Mouse (Mus musculus): ENCODE measurements around the gene Cacna1f. TPM values are rescaled to one million over a fixed set of nuclear protein-coding genes. Genes with fewer than 3 reads are reported as not detected.

The Cacna1f gene
- polyA plus RNA-seq, 1 experiment from 2014 or later: 0.06 TPM

- H3K27me3 ChIP-seq (replicated peaks; ENCODE audit: low read depth, poor library complexity, severe bottlenecking): peaks cover 19% of the 10 kb centered on the region; the same call in 1 of the 2 replicates
- H3K4me3 ChIP-seq: peak overlapping the region; percentile 59
- peaks cover 4% of the 10 kb centered on the region; the same call in 1 of the 2 replicates for H3K9me3 ChIP-seq
- peaks cover 23% of the 10 kb centered on the region for H3K36me3 ChIP-seq (replicated peaks)
- 23% methylated on average over 19 of the region's 19 CpGs for WGBS
- peaks cover 18% of the 10 kb centered on the region for H3K4me1 ChIP-seq
- DNase-seq (ENCODE audit: low spot score): peak; percentile 67
- H3K27ac ChIP-seq (replicated peaks): peak overlapping the region; percentile 72
These were observed 63.6 kb downstream of the Cacna1f start for GRCm38 (mm10) chrX:7670390-7670881.

- H3K4me1 ChIP-seq: peaks cover 18% of the 10 kb centered on the region
- DNase-seq (ENCODE audit: low spot score): peak; percentile 39
- peaks cover 4% of the 10 kb centered on the region; the same call in 1 of the 2 replicates for H3K9me3 ChIP-seq
- peak within 1 kb of the TSS; percentile 59 for H3K4me3 ChIP-seq
- peak within 1 kb of the TSS; percentile 72 for H3K27ac ChIP-seq (replicated peaks)
- WGBS: 22% methylated on average over 35 of the region's 36 CpGs
- peaks cover 21% of the 10 kb centered on the region; the same call in 1 of the 2 replicates for H3K27me3 ChIP-seq (replicated peaks; ENCODE audit: low read depth, poor library complexity, severe bottlenecking)
- peaks cover 23% of the 10 kb centered on the region for H3K36me3 ChIP-seq (replicated peaks)
These were observed 64.2 kb downstream of the Cacna1f start, which contains the start of gene Plp2 for GRCm38 (mm10) chrX:7670921-7671623. Gene Plp2 (minus strand): TSS chrX:7671390.

- H3K4me3 ChIP-seq: no peak overlapping the region
- H3K27ac ChIP-seq (replicated peaks): no peak overlapping the region
- peaks cover 4% of the 10 kb centered on the region; the same call in 1 of the 2 replicates for H3K9me3 ChIP-seq
- 59% methylated on average over 6 of the region's 6 CpGs for WGBS
- H3K4me1 ChIP-seq: peaks cover 18% of the 10 kb centered on the region
- peaks cover 7% of the 10 kb centered on the region; the same call in 1 of the 2 replicates for H3K36me3 ChIP-seq (replicated peaks)
- peak; percentile 12 for DNase-seq (ENCODE audit: low spot score)
- H3K27me3 ChIP-seq (replicated peaks; ENCODE audit: low read depth, poor library complexity, severe bottlenecking): peaks cover 21% of the 10 kb centered on the region; the same call in 1 of the 2 replicates
These were observed 65.9 kb downstream of the Cacna1f start for GRCm38 (mm10) chrX:7672739-7673138.

GRCm38 (mm10) chrX:7673578-7674281 is 66.8 kb downstream of the Cacna1f start:
- Histone ChIP-seq H3K9me3 (peaks cover 4% of the 10 kb centered on the region; the same call in 1 of the 2 replicates), H3K36me3 (replicated peaks) (peaks cover 6% of the 10 kb centered on the region; the same call in 1 of the 2 replicates), H3K27ac (replicated peaks) (no peak overlapping the region), H3K4me1 (peaks cover 18% of the 10 kb centered on the region), H3K4me3 (peak overlapping the region; percentile 41; the same call in 1 of the 2 replicates), H3K27me3 (replicated peaks; ENCODE audit: low read depth, poor library complexity, severe bottlenecking) (peaks cover 21% of the 10 kb centered on the region; the same call in 1 of the 2 replicates)
- DNase-seq (ENCODE audit: low spot score): peak; percentile 18
- WGBS: 38% methylated on average over 12 of the region's 12 CpGs

GRCm38 (mm10) chrX:7674284-7675000 is 67.6 kb downstream of the Cacna1f start:
- Histone ChIP-seq H3K9me3 (peaks cover 4% of the 10 kb centered on the region; the same call in 1 of the 2 replicates), H3K27me3 (replicated peaks; ENCODE audit: low read depth, poor library complexity, severe bottlenecking) (peaks cover 21% of the 10 kb centered on the region; the same call in 1 of the 2 replicates), H3K4me3 (peak overlapping the region; percentile 41), H3K27ac (replicated peaks) (peak overlapping the region; percentile 40; the same call in 1 of the 2 replicates), H3K36me3 (replicated peaks) (no peaks in the 10 kb centered on the region), H3K4me1 (peaks cover 18% of the 10 kb centered on the region)
- 32% methylated on average over 28 of the region's 28 CpGs for WGBS
- peak; percentile 44 for DNase-seq (ENCODE audit: low spot score)

GRCm38 (mm10) chrX:7675001-7675380 is 68.1 kb downstream of the Cacna1f start:
- Histone ChIP-seq H3K27me3 (replicated peaks; ENCODE audit: low read depth, poor library complexity, severe bottlenecking) (peaks cover 21% of the 10 kb centered on the region; the same call in 1 of the 2 replicates), H3K9me3 (peaks cover 4% of the 10 kb centered on the region; the same call in 1 of the 2 replicates), H3K27ac (replicated peaks) (peak overlapping the region; percentile 40; the same call in 1 of the 2 replicates), H3K4me1 (peaks cover 18% of the 10 kb centered on the region), H3K36me3 (replicated peaks) (no peaks in the 10 kb centered on the region), H3K4me3 (peak overlapping the region; percentile 41)
- no peak for DNase-seq (ENCODE audit: low spot score)
- WGBS: 37% methylated on average over 10 of the region's 10 CpGs

GRCm38 (mm10) chrX:7678986-7679385 is 72.1 kb downstream of the Cacna1f start:
- Histone ChIP-seq H3K9me3 (no peaks in the 10 kb centered on the region; the same call in 1 of the 2 replicates), H3K27ac (replicated peaks) (no peak overlapping the region), H3K4me1 (peaks cover 6% of the 10 kb centered on the region; the same call in 1 of the 2 replicates), H3K4me3 (no peak overlapping the region), H3K36me3 (replicated peaks) (no peaks in the 10 kb centered on the region), H3K27me3 (replicated peaks; ENCODE audit: low read depth, poor library complexity, severe bottlenecking) (peaks cover 22% of the 10 kb centered on the region)
- DNase-seq (ENCODE audit: low spot score): no peak
- WGBS: 43% methylated on average over 3 of the region's 3 CpGs

GRCm38 (mm10) chrX:7679405-7680056 is 72.6 kb downstream of the Cacna1f start:
- Histone ChIP-seq H3K4me3 (peak overlapping the region; percentile 50), H3K27me3 (replicated peaks; ENCODE audit: low read depth, poor library complexity, severe bottlenecking) (peaks cover 17% of the 10 kb centered on the region; the same call in 1 of the 2 replicates), H3K9me3 (no peaks in the 10 kb centered on the region; the same call in 1 of the 2 replicates), H3K36me3 (replicated peaks) (no peaks in the 10 kb centered on the region), H3K27ac (replicated peaks) (no peak overlapping the region), H3K4me1 (0 out of 2 replicates have a peak, but pooled peaks cover 3% of the 10 kb centered on the region)
- peak; percentile 93 for DNase-seq (ENCODE audit: low spot score)
- WGBS: 20% methylated on average over 27 of the region's 27 CpGs

- H3K4me1 ChIP-seq: no peaks in the 10 kb centered on the region
- no peak overlapping the region for H3K27ac ChIP-seq (replicated peaks)
- H3K36me3 ChIP-seq (replicated peaks): no peaks in the 10 kb centered on the region
- DNase-seq (ENCODE audit: low spot score): no peak
- H3K27me3 ChIP-seq (replicated peaks; ENCODE audit: low read depth, poor library complexity, severe bottlenecking): peaks cover 13% of the 10 kb centered on the region; the same call in 1 of the 2 replicates
- peak overlapping the region; percentile 50 for H3K4me3 ChIP-seq
- no peaks in the 10 kb centered on the region for H3K9me3 ChIP-seq
- WGBS: 19% methylated on average over 12 of the region's 12 CpGs
These were observed 73.2 kb downstream of the Cacna1f start for GRCm38 (mm10) chrX:7680057-7680412.

- DNase-seq (ENCODE audit: low spot score): no peak
- 60% methylated on average over 14 of the region's 14 CpGs for WGBS
- H3K27ac ChIP-seq (replicated peaks): no peak within 1 kb of the TSS
- no peaks in the 10 kb centered on the region for H3K9me3 ChIP-seq
- no peaks in the 10 kb centered on the region for H3K4me1 ChIP-seq
- H3K36me3 ChIP-seq (replicated peaks): no peaks in the 10 kb centered on the region
- H3K4me3 ChIP-seq: peak within 1 kb of the TSS; percentile 50
- H3K27me3 ChIP-seq (replicated peaks; ENCODE audit: low read depth, poor library complexity, severe bottlenecking): peaks cover 9% of the 10 kb centered on the region; the same call in 1 of the 2 replicates
These were observed 74.0 kb downstream of the Cacna1f start, which contains the start of gene Magix for GRCm38 (mm10) chrX:7680864-7681263. Gene Magix (minus strand): TSS chrX:7681251.

All from embryonic facial prominence, embryonic 10.5 days (tissue).